ENCODE assay signal across 17 mouse cellular contexts in the genomic region with DNA sequence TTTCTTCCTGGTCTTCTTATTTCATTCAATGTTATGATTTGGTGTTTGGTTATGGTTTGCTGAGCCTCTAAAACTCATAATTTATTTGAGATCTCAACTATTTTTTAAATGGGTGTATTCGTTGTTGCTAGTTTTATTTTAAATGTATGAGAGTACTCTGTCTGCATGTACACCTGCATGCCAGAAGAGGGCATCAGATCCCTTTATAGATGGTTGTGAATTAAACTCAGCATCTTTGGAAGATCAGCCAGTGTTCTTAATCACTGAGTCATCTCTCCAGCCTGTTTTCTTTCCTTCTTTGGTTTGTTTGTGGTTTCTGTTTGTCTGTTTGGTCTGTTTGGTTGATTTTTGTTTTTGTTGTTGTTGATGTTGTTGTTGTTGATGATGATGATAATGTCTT. TPM values are rescaled to one million over a fixed set of nuclear protein-coding genes. Genes with fewer than 3 reads are reported as not detected.
DNase-seq lines count a peak whose midpoint lies in the region; ATAC-seq and TF ChIP-seq lines count a peak whose summit lies in the region.
"Had no signal": no experiment of that assay in that cellular context is flagged by ENCODE, and none has a peak within 500 bp of the region (broad histone marks: within the 10 kb centered on the region; RNA-seq: fewer than 3 reads in every experiment).

No protein-coding gene starts in this region.

- H3K9me3 ChIP-seq in embryonic facial prominence, embryonic 11.5 days (replicated peaks; ENCODE audit: control insufficient read depth, low read length), result no peaks in the 10 kb centered on the region
- H3K9me3 ChIP-seq in embryonic facial prominence, embryonic 10.5 days, result no peaks in the 10 kb centered on the region
- H3K9me3 ChIP-seq in E14TG2a.4 (ENCODE audit: low read length), result no peaks in the 10 kb centered on the region
- no peaks in the 10 kb centered on the region for H3K9me3 ChIP-seq in heart, embryonic 11.5 days (replicated peaks; ENCODE audit: control insufficient read depth, low read length)
- H3K9me3 ChIP-seq: heart, embryonic 10.5 days; megakaryocyte, embryonic 14.5 days had no signal

- H3K27me3 ChIP-seq in embryonic facial prominence, embryonic 11.5 days (ENCODE audit: control insufficient read depth, insufficient read depth, low read length), result no peaks in the 10 kb centered on the region
- H3K27me3 ChIP-seq in embryonic facial prominence, embryonic 10.5 days (replicated peaks; ENCODE audit: low read depth, poor library complexity, severe bottlenecking), result no peaks in the 10 kb centered on the region
- H3K27me3 ChIP-seq in E14TG2a.4 (ENCODE audit: insufficient read depth, low read length), result peaks cover 9% of the 10 kb centered on the region; the same call in 1 of the 2 replicates
- no peaks in the 10 kb centered on the region for H3K27me3 ChIP-seq in heart, embryonic 11.5 days (ENCODE audit: control insufficient read depth, insufficient read depth, low read length)
- H3K27me3 ChIP-seq: hindbrain, embryonic 13.5 days; megakaryocyte, embryonic 14.5 days had no signal

- peak; percentile 39 for DNase-seq in embryonic facial prominence, embryonic 11.5 days (ENCODE audit: low spot score)
- DNase-seq in embryonic facial prominence, embryonic 10.5 days (ENCODE audit: low spot score), result no peak
- DNase-seq in layer of hippocampus, adult 2 months (ENCODE audit: low spot score in 2 of 2), result no peak
- no peak for DNase-seq in layer of hippocampus, adult 9-10 months (ENCODE audit: low spot score)
- peak; percentile 11 for DNase-seq in embryo, embryonic 11 days
- no peak for DNase-seq in MN1 (ENCODE audit: low spot score)
- DNase-seq: cerebellum, adult 9-11 months; layer of hippocampus, postnatal 36 days; right cerebral cortex, adult 18-20 months; thymus, postnatal 14 days had no signal

- H3K9ac ChIP-seq in embryonic facial prominence, embryonic 11.5 days (replicated peaks; ENCODE audit: low read length), result no peak overlapping the region
- no peak overlapping the region for H3K9ac ChIP-seq in heart, embryonic 11.5 days (ENCODE audit: low read depth, low read length)
- H3K9ac ChIP-seq: hindbrain, embryonic 13.5 days had no signal

- no peak overlapping the region for H3K4me3 ChIP-seq in embryonic facial prominence, embryonic 11.5 days (ENCODE audit: low read depth, low read length)
- H3K4me3 ChIP-seq in embryonic facial prominence, embryonic 10.5 days, result no peak overlapping the region
- no peak overlapping the region for H3K4me3 ChIP-seq in layer of hippocampus, adult 2 months
- no peak overlapping the region for H3K4me3 ChIP-seq in E14TG2a.4 (replicated peaks; ENCODE audit: low read length)
- no peak overlapping the region for H3K4me3 ChIP-seq in heart, embryonic 11.5 days (ENCODE audit: low read depth, low read length)
- H3K4me3 ChIP-seq: heart, embryonic 10.5 days; hindbrain, embryonic 13.5 days; megakaryocyte, embryonic 14.5 days had no signal

- no peak overlapping the region for H3K27ac ChIP-seq in embryonic facial prominence, embryonic 11.5 days (replicated peaks; ENCODE audit: low read depth, low read length)
- H3K27ac ChIP-seq in embryonic facial prominence, embryonic 10.5 days (replicated peaks), result no peak overlapping the region
- no peak overlapping the region for H3K27ac ChIP-seq in layer of hippocampus, adult 2 months
- H3K27ac ChIP-seq in heart, embryonic 11.5 days (ENCODE audit: low read depth, low read length), result no peak overlapping the region
- H3K27ac ChIP-seq: heart, embryonic 10.5 days; hindbrain, embryonic 13.5 days had no signal

- WGBS in embryonic facial prominence, embryonic 11.5 days, result 58% methylated on average over 1 of the region's 1 CpGs
- 46% methylated on average over 1 of the region's 1 CpGs for WGBS in embryonic facial prominence, embryonic 10.5 days
- 43% methylated on average over 1 of the region's 1 CpGs for WGBS in heart, embryonic 11.5 days (ENCODE audit: insufficient replicate concordance)

- TF ChIP-seq CTCF in layer of hippocampus, adult 2 months (conservative IDR thresholded peaks at IDR 0.05), result peak; percentile 80
- TF ChIP-seq CTCF in E14TG2a.4 (conservative IDR thresholded peaks at IDR 0.05; ENCODE audit: low read length), result peak; percentile 69

- no peaks in the 10 kb centered on the region for H3K36me3 ChIP-seq in embryonic facial prominence, embryonic 11.5 days (replicated peaks; ENCODE audit: control insufficient read depth, insufficient read depth, low read depth, low read length)
- no peaks in the 10 kb centered on the region for H3K36me3 ChIP-seq in embryonic facial prominence, embryonic 10.5 days (replicated peaks)
- H3K36me3 ChIP-seq in E14TG2a.4 (ENCODE audit: insufficient read depth, low read length), result no peaks in the 10 kb centered on the region
- no peaks in the 10 kb centered on the region for H3K36me3 ChIP-seq in heart, embryonic 11.5 days (ENCODE audit: control insufficient read depth, insufficient read depth, low read length)
- H3K36me3 ChIP-seq: heart, embryonic 10.5 days; hindbrain, embryonic 13.5 days had no signal

- H3K4me1 ChIP-seq in embryonic facial prominence, embryonic 11.5 days (ENCODE audit: control insufficient read depth, insufficient read depth, low read length), result no peaks in the 10 kb centered on the region
- no peaks in the 10 kb centered on the region for H3K4me1 ChIP-seq in embryonic facial prominence, embryonic 10.5 days
- peaks cover 8% of the 10 kb centered on the region for H3K4me1 ChIP-seq in E14TG2a.4 (replicated peaks; ENCODE audit: low read depth, low read length)
- no peaks in the 10 kb centered on the region for H3K4me1 ChIP-seq in heart, embryonic 11.5 days (ENCODE audit: control insufficient read depth, insufficient read depth, low read length)
- H3K4me1 ChIP-seq: heart, embryonic 10.5 days; hindbrain, embryonic 13.5 days; megakaryocyte, embryonic 14.5 days had no signal

- no peak for ATAC-seq in embryonic facial prominence, embryonic 11.5 days (replicated peaks; ENCODE audit: insufficient number of reproducible peaks, low FRiP score, low TSS enrichment, low read depth)
- ATAC-seq in heart, embryonic 11.5 days (replicated peaks; ENCODE audit: insufficient number of reproducible peaks, low FRiP score, low TSS enrichment), result no peak

- H3K4me2 ChIP-seq in embryonic facial prominence, embryonic 11.5 days (ENCODE audit: low read depth, low read length), result no peak overlapping the region
- no peak overlapping the region for H3K4me2 ChIP-seq in heart, embryonic 11.5 days
- H3K4me2 ChIP-seq: hindbrain, embryonic 13.5 days had no signal

RNA-seq across cellular contexts. Expression of gene Barx2, which starts 29.1 kb away (rescaled TPM):
- 0.72 and 1.4 TPM in 2 replicates for polyA plus RNA-seq in embryonic facial prominence, embryonic 11.5 days (2014; fragmentation: Nextera tagmentation; extraction: Ambion mirVana)
- polyA plus RNA-seq in embryonic facial prominence, embryonic 10.5 days (2016; fragmentation: Nextera tagmentation; extraction: Ambion mirVana), result 0.60 and 0.72 TPM in 2 replicates
- under 1 TPM; 0.47 to 0.79 TPM for total RNA-seq in layer of hippocampus, adult 2 months (2021)
- 0.07 TPM in 1 of 2 replicates, not detected in the other for polyA plus RNA-seq in heart, embryonic 11.5 days (2014; fragmentation: Nextera tagmentation; extraction: Ambion mirVana)
- polyA plus RNA-seq: C2C12; hindbrain, embryonic 13.5 days; kidney, embryonic 16.5 days had no signal

Comparison
In these comparisons a context has a peak if more than half of its experiments do, and no peak if none do; other contexts are left out.
1. DNase-seq: peak in embryonic facial prominence, embryonic 11.5 days (single experiment) and embryo, embryonic 11 days (single experiment); none in embryonic facial prominence, embryonic 10.5 days (single experiment), layer of hippocampus, adult 2 months (0 of 2), layer of hippocampus, adult 9-10 months (single experiment) and MN1 (single experiment).